Mouse (Mus musculus) ES-E14 (cell line): ENCODE data around the gene Ipo13. TPM values are rescaled to one million over a fixed set of nuclear protein-coding genes. Genes with fewer than 3 reads are reported as not detected.

ENCODE experiments used
- DNase-seq: peaks from one replicate; pipeline ENCODE4 v3.0.0-alpha.2; 2013; ENCODE audit warnings: low read depth, low spot score
- H3K27ac ChIP-seq: 2 replicates; pipeline ENCODE4 v1.5.1; 2012; ENCODE audit warnings: low read depth, mild to moderate bottlenecking, low read length, moderate library complexity, mixed read lengths; ENCODE audit not compliant: poor library complexity, insufficient read depth, severe bottlenecking
- H3K36me3 ChIP-seq: 2 replicates; pipeline ENCODE4 v1.6.1; 2012; ENCODE audit warnings: mild to moderate bottlenecking, low read length, moderate library complexity, mixed read lengths; ENCODE audit not compliant: control insufficient read depth, poor library complexity, insufficient read depth, severe bottlenecking
- H3K4me1 ChIP-seq, 2 experiments: fragments of 150-350 bp in 1 of 2; sonication (generic) in 1 of 2; 2 replicates each; pipeline ENCODE4 v1.6.1; 2012; ENCODE audit warnings: low read length in 2 of 2, mild to moderate bottlenecking in 1 of 2, mixed read lengths in 1 of 2; ENCODE audit not compliant: control insufficient read depth in 2 of 2, insufficient read depth in 2 of 2, poor library complexity in 1 of 2
- H3K4me3 ChIP-seq, 2 experiments: fragments of 150-350 bp in 1 of 2; sonication (generic) in 1 of 2; 2 replicates each; pipeline ENCODE4 v1.5.1; 2012; ENCODE audit warnings: low read length in 2 of 2, low read depth in 1 of 2, mild to moderate bottlenecking in 1 of 2, mixed read lengths in 1 of 2; ENCODE audit not compliant: insufficient read depth in 1 of 2, poor library complexity in 1 of 2, severe bottlenecking in 1 of 2
- H3K9ac ChIP-seq: 2 replicates; pipeline ENCODE4 v1.6.1; 2012; ENCODE audit warnings: low read depth, mild to moderate bottlenecking, low read length, mixed read lengths; ENCODE audit not compliant: poor library complexity, insufficient read depth, severe bottlenecking
- H3K9me3 ChIP-seq: fragments of 150-350 bp; sonication (generic); 2 replicates; pipeline ENCODE4 v1.6.1; 2012; ENCODE audit warnings: low read depth, mild to moderate bottlenecking, low read length; ENCODE audit not compliant: control insufficient read depth, insufficient read depth
- CHD2 ChIP-seq: IDR thresholded peaks from 2 replicates; pipeline ENCODE4 v1.6.1; 2014; ENCODE audit warnings: mild to moderate bottlenecking, low read depth, low read length, inconsistent platforms
- HCFC1 ChIP-seq: IDR thresholded peaks from 2 replicates; pipeline ENCODE4 v1.6.1; 2012; ENCODE audit warnings: low read length, inconsistent platforms, borderline replicate concordance; ENCODE audit not compliant: insufficient read depth
- MAFK ChIP-seq: IDR thresholded peaks from 2 replicates; pipeline ENCODE4 v1.6.1; 2014; ENCODE audit warnings: mild to moderate bottlenecking, low read depth, low read length, inconsistent platforms; ENCODE audit not compliant: insufficient read depth
- ZC3H11A ChIP-seq: IDR thresholded peaks from 2 replicates; pipeline ENCODE4 v1.6.1; 2012; ENCODE audit warnings: low read depth, mild to moderate bottlenecking, inconsistent platforms, low read length, borderline replicate concordance
- ZNF384 ChIP-seq: IDR thresholded peaks from 2 replicates; pipeline ENCODE4 v1.6.1; 2012; ENCODE audit warnings: low read depth, low read length, inconsistent platforms
- in situ Hi-C, 2 experiments: fragments of 600-800 bp; cut with MboI; formaldehyde crosslinking; loops; one replicate each; pipeline ENCODE4 v1.15.1; 2025; ENCODE audit warnings: low sequenced_read_pairs in 2 of 2, inconsistent platforms in 1 of 2; ENCODE audit not compliant: unreplicated experiment in 2 of 2
- total RNA-seq: library from RNA; depleted of rRNA; stranded (reverse); fragments of 300-350 nt; gene quantifications from 2 replicates; pipeline ENCODE4 v1.2.3, GENCODE M21; 2012

The Ipo13 gene
- total RNA-seq, 1 experiment: 50.2 TPM

DNA sequence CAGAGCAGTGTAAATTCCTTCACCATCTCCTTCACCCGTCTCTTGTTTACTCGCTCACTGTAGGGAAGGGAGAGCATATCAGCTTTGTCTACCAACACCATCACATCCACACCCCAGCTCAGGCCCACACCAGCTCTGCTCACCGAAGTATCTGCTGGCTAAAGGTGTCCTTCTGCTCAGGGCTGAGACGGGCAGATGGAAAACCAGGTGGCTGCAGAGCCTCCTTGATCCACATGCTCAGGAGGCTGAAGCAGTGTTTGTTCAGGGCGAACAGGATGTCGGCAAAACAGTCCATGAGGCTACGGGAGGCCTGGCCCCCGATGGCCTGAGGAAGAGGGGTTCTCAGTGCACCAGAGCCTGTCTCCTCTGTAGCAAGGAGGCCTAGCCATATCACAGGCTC is 20.2 kb downstream of the Ipo13 start:
- no peaks in the 10 kb centered on the region for H3K9me3 ChIP-seq
- H3K4me1 ChIP-seq: peaks cover 3% of the 10 kb centered on the region in 2 experiments; a peak in 2 of 4 replicates
- no peak overlapping the region for H3K9ac ChIP-seq
- no peak overlapping the region for H3K27ac ChIP-seq
- in situ Hi-C loops: no loop called here
- DNase-seq: no peak
- no peak overlapping the region for H3K4me3 ChIP-seq
- H3K36me3 ChIP-seq: peaks cover 39% of the 10 kb centered on the region
- no peak for TF ChIP-seq HCFC1

- H3K4me1 ChIP-seq: peaks cover 3% of the 10 kb centered on the region in 2 experiments; a peak in 2 of 4 replicates
- no peaks in the 10 kb centered on the region for H3K9me3 ChIP-seq
- no peak overlapping the region for H3K9ac ChIP-seq
- no peak overlapping the region for H3K27ac ChIP-seq
- H3K36me3 ChIP-seq: peaks cover 35% of the 10 kb centered on the region
- DNase-seq: peak; percentile 56
- no peak overlapping the region for H3K4me3 ChIP-seq
- TF ChIP-seq MAFK: no peak
- 0 out of 2 replicates have a peak, but pooled peaks have one; percentile 34 for TF ChIP-seq HCFC1
- TF ChIP-seq ZC3H11A: no peak
- in situ Hi-C loops: no loop called here
Measured at GRCm38 (mm10) chr4:117893376-117893775, 21.4 kb downstream of the Ipo13 start.

DNA sequence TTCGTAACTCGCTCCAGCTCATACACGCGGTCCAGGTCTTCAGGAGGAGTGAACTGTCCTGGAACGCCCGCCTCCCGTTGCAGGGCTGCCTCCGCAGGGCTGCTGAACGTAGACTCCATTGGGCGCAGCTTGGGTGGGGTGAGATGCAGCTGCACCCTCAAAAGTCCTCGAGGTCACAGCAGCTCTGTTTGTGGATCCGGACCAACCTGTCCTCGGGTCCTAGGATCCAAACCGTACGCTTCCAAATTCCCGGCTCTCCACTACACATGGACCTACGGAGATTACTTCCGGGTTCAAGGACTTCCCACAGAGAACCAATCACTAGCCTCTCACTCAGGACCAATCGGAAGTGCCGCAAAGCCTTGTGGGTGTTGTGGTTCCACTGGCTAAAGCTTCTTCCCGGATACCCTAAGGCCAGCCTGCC is 23.0 kb downstream of the Ipo13 start, which contains the start of gene Dph2:
Dph2 (minus strand) TSS at position 295 of the 424 bp plus-strand sequence.
- in situ Hi-C loops: no loop called here
- DNase-seq: peak; percentile 69
- H3K9me3 ChIP-seq: no peaks in the 10 kb centered on the region
- H3K4me1 ChIP-seq: peaks cover 3% of the 10 kb centered on the region in 2 experiments; a peak in 2 of 4 replicates
- peak within 1 kb of the TSS; percentile 86 for H3K9ac ChIP-seq
- TF ChIP-seq MAFK (no peak), ZC3H11A (no peak), CHD2 (peak; percentile 79), HCFC1 (peak; percentile 93)
- peak within 1 kb of the TSS; percentile 88 to 95 for H3K4me3 ChIP-seq
- peaks cover 27% of the 10 kb centered on the region for H3K36me3 ChIP-seq
- H3K27ac ChIP-seq: no peak within 1 kb of the TSS

DNA sequence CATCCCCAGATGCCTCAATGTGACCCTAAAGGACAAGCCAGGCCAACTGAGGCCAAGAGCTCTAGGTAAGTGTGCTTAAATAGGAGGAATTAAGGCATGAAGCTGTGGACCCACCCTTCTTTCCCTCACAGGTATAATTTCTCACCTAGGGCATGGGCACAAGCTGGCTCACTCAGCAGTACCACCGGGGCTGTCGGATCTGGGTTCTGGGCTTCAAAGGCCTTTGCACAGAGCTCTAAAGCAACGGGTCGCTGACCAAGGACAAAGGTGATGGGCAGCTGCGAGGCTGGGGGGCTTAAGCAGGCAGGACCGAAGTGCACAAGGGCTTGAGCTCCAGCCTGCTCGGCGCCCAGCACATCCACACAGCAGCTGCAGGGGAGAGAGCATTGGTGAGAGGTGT is 24.0 kb downstream of the Ipo13 start:
- H3K36me3 ChIP-seq: peaks cover 26% of the 10 kb centered on the region
- peak overlapping the region; percentile 86; the same call in 1 of the 2 replicates for H3K9ac ChIP-seq
- in situ Hi-C loops: no loop called here
- DNase-seq: no peak
- H3K4me1 ChIP-seq: peaks cover 3 to 7% of the 10 kb centered on the region in 2 experiments; a peak in 2 of 4 replicates
- no peaks in the 10 kb centered on the region for H3K9me3 ChIP-seq
- H3K27ac ChIP-seq: no peak overlapping the region
- no peak overlapping the region; a peak in 1 of 4 replicates for H3K4me3 ChIP-seq
- no peak for TF ChIP-seq ZNF384
- no peak for TF ChIP-seq ZC3H11A

DNA sequence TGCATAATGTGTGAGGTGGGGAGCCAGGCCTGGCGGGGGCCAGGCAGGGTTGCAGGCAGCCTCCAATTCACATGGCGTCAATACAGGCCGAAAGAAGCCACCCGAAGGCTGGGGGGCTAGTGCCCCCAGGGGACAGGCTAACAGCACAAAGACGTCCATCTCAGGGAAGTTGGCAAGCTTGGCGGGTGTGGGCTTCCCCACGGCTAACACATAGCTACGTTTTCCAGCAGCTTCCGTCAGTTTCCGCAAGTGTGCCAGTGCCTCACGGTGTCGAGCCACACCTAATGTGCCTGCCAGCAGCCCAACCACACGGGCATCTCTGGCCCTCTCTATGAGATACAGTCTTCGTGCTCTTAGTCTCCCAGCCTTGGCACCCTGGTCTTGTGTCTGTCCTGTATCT is 24.8 kb downstream of the Ipo13 start:
- Histone ChIP-seq H3K36me3 (peaks cover 31% of the 10 kb centered on the region), H3K4me3 (no peak overlapping the region), H3K9ac (no peak overlapping the region), H3K9me3 (no peaks in the 10 kb centered on the region), H3K4me1 (peaks cover 3 to 7% of the 10 kb centered on the region in 2 experiments; a peak in 2 of 4 replicates), H3K27ac (no peak overlapping the region)
- in situ Hi-C loops: no loop called here
- TF ChIP-seq MAFK: no peak
- no peak for TF ChIP-seq CHD2
- TF ChIP-seq ZC3H11A: no peak
- TF ChIP-seq HCFC1: no peak
- TF ChIP-seq ZNF384: no peak
- DNase-seq: no peak
